Mouse (Mus musculus): ENCODE results near the gene Muc5ac.

Gene Muc5ac

GRCm38 (mm10) chr7:141835941-141836340, 47.2 kb downstream of the Muc5ac start:
- DNase-seq (ENCODE audit: low spot score in 2 of 2) = peak; percentile 26 to 42

DNA sequence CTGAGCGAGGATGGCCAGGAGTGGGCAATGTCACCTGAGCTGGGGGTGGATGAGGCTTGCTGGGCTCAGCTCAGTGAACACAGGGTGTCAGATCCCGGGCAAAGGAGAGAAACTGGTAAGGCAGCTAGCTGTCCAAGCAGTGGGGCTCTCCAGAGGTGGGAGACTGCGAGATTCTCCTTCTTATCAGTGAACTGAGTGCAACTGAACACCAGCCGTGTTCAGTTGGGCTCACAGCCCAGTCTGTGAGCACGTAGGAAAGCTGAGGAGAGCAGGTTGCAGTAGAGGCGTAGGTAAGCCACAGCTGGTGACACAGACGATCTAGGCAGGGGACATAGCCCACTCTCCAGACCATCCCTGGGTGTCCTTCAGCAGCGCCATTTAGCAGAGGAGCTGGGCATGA, 47.7 kb downstream of the Muc5ac start:
- no peak for DNase-seq (ENCODE audit: low spot score in 2 of 2)

- no peak for DNase-seq (ENCODE audit: low spot score in 2 of 2)
Measured at GRCm38 (mm10) chr7:141838779-141839178, 50.0 kb downstream of the Muc5ac start, which contains the start of gene Muc5b. Muc5b (plus strand) TSS chr7:141839070.

DNA sequence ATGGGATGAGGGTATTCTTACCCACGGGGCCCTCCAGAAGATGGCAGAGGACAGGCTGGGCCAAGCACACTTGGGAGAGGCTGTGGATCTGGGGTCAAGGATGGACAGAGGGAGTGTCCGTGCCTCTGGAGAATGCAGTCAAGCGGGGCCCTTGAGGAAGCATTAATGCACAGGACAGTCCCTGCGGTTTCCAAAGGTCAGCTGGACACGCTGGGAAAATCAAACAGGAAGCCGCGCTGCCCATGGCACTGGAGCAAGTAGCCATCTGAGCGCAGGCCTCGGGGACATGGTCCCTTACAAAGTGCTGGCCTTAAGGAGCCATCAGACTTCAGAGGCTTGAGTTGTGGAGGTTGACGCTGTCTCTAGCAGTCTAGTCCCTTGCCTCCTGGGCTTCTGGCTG, 51.6 kb downstream of the Muc5ac start:
- no peak for DNase-seq (ENCODE audit: low spot score in 2 of 2)

- no peak for DNase-seq (ENCODE audit: low spot score in 2 of 2)
Measured at GRCm38 (mm10) chr7:141861046-141861445, 72.3 kb downstream of the Muc5ac start.

All from thymus, postnatal 10 days (tissue).